Mouse (Mus musculus): ENCODE measurements around the gene Abcf2.

GRCm38 (mm10) chr5:24605321-24605979 lies 28.2 kb upstream of the Abcf2 start:
- TF ChIP-seq POLR2A (IDR thresholded peaks at IDR 0.05; ENCODE audit: extremely low read depth, insufficient read depth, low read length) (no peak), CTCF (IDR thresholded peaks at IDR 0.05; ENCODE audit: low read depth, low read length) (no peak)
